Mouse (Mus musculus): ENCODE results near the gene Ube3a.

Ube3a gene

GRCm38 (mm10) chr7:59228045-59228865 lies at the start of gene Ube3a:
TSS of gene Ube3a (plus strand) at chr7:59228750.
- DNase-seq (ENCODE audit: low spot score) = peak; percentile 95

GRCm38 (mm10) chr7:59192831-59193230 lies 35.7 kb upstream of the Ube3a start:
- peak; percentile 21 for DNase-seq (ENCODE audit: low spot score)

- no peak for DNase-seq (ENCODE audit: low spot score)
Observed at GRCm38 (mm10) chr7:59214911-59215310, 13.6 kb upstream of the Ube3a start.

GRCm38 (mm10) chr7:59221244-59221643 lies 7.3 kb upstream of the Ube3a start:
- no peak for DNase-seq (ENCODE audit: low spot score)

GRCm38 (mm10) chr7:59228866-59229182 lies 274 bp downstream of the Ube3a start:
- DNase-seq (ENCODE audit: low spot score) = no peak

GRCm38 (mm10) chr7:59229183-59229911 lies 797 bp downstream of the Ube3a start:
- peak; percentile 50 for DNase-seq (ENCODE audit: low spot score)

- no peak for DNase-seq (ENCODE audit: low spot score)
Observed at GRCm38 (mm10) chr7:59230304-59230703, 1.8 kb downstream of the Ube3a start.

GRCm38 (mm10) chr7:59230768-59231167 lies 2.2 kb downstream of the Ube3a start:
- DNase-seq (ENCODE audit: low spot score) = no peak

- no peak for DNase-seq (ENCODE audit: low spot score)
Observed at GRCm38 (mm10) chr7:59231960-59232359, 3.4 kb downstream of the Ube3a start.

- DNase-seq (ENCODE audit: low spot score) = no peak
Observed at GRCm38 (mm10) chr7:59234773-59235401, 6.3 kb downstream of the Ube3a start.

GRCm38 (mm10) chr7:59243257-59243656 lies 14.7 kb downstream of the Ube3a start:
- DNase-seq (ENCODE audit: low spot score) = no peak

GRCm38 (mm10) chr7:59245541-59245940 lies 17.0 kb downstream of the Ube3a start:
- no peak for DNase-seq (ENCODE audit: low spot score)

- DNase-seq (ENCODE audit: low spot score) = no peak
Observed at GRCm38 (mm10) chr7:59253373-59253772, 24.8 kb downstream of the Ube3a start.

- DNase-seq (ENCODE audit: low spot score) = no peak
Observed at GRCm38 (mm10) chr7:59265538-59265937, 37.0 kb downstream of the Ube3a start.

- no peak for DNase-seq (ENCODE audit: low spot score)
Observed at GRCm38 (mm10) chr7:59271775-59272174, 43.2 kb downstream of the Ube3a start.

- DNase-seq (ENCODE audit: low spot score) = no peak
Observed at GRCm38 (mm10) chr7:59312576-59312975, 84.0 kb downstream of the Ube3a start.

GRCm38 (mm10) chr7:59322759-59323158 lies 94.2 kb downstream of the Ube3a start:
- DNase-seq (ENCODE audit: low spot score) = no peak
